Mouse (Mus musculus) embryonic facial prominence, embryonic 10.5 days (tissue): Measurements from ENCODE around the gene Zfp771. TPM values are rescaled to one million over a fixed set of nuclear protein-coding genes. Genes with fewer than 3 reads are reported as not detected.

Source experiments
- DNase-seq: peaks from one replicate; pipeline ENCODE4 v3.0.0-alpha.2; 2017; ENCODE audit warnings: low spot score
- H3K27ac ChIP-seq: fragments of 300-500 bp; sonication (generic); replicated peaks from 2 replicates; pipeline ENCODE4 v1.5.1; 2016; ENCODE audit warnings: mild to moderate bottlenecking
- H3K27me3 ChIP-seq: fragments of 300-500 bp; sonication (generic); replicated peaks from 2 replicates; pipeline ENCODE4 v1.6.1; 2016; ENCODE audit warnings: low read depth, mild to moderate bottlenecking; ENCODE audit not compliant: poor library complexity, severe bottlenecking
- H3K36me3 ChIP-seq: fragments of 300-500 bp; sonication (generic); replicated peaks from 2 replicates; pipeline ENCODE4 v1.6.1; 2016; ENCODE audit warnings: mild to moderate bottlenecking, moderate library complexity
- H3K4me1 ChIP-seq: fragments of 300-500 bp; sonication (generic); 2 replicates; pipeline ENCODE4 v1.6.1; 2016
- H3K4me3 ChIP-seq: fragments of 300-500 bp; sonication (generic); 2 replicates; pipeline ENCODE4 v1.5.1; 2016; ENCODE audit warnings: mild to moderate bottlenecking, moderate library complexity
- H3K9me3 ChIP-seq: fragments of 300-500 bp; sonication (generic); 2 replicates; pipeline ENCODE4 v1.6.1; 2016; ENCODE audit warnings: mild to moderate bottlenecking
- WGBS: fragments of 180-500 bp; shearing (Covaris S2); methylation state at CpG from one replicate; pipeline ENCODE4 v1.1.7; 2016; 5-methylcytosine and 5-hydroxymethylcytosine counted together
- polyA plus RNA-seq: library from polyadenylated mRNA; unstranded; fragments of >200 nt; fragmentation: Nextera tagmentation; extraction: Ambion mirVana; gene quantifications from 2 replicates; pipeline ENCODE4 v1.2.1, GENCODE M21; 2016

Gene Zfp771
- polyA plus RNA-seq, 1 experiment from 2014 or later, result 69.1 TPM

- H3K36me3 ChIP-seq, result 0 out of 2 replicates have a peak, but pooled peaks cover 4% of the 10 kb centered on the region
- WGBS, result 74% methylated on average over 5 of the region's 5 CpGs
- DNase-seq, result no peak
- no peaks in the 10 kb centered on the region for H3K9me3 ChIP-seq
- peaks cover 49% of the 10 kb centered on the region for H3K4me1 ChIP-seq
- H3K27me3 ChIP-seq, result peaks cover 28% of the 10 kb centered on the region
- H3K4me3 ChIP-seq, result no peak overlapping the region
- no peak overlapping the region for H3K27ac ChIP-seq
Measured at GRCm38 (mm10) chr7:127211014-127211745, 32.9 kb upstream of the Zfp771 start.

- 91% methylated on average over 12 of the region's 12 CpGs for WGBS
- no peaks in the 10 kb centered on the region for H3K9me3 ChIP-seq
- no peak overlapping the region for H3K4me3 ChIP-seq
- H3K27ac ChIP-seq, result no peak overlapping the region
- DNase-seq, result no peak
- H3K4me1 ChIP-seq, result peaks cover 34% of the 10 kb centered on the region
- H3K27me3 ChIP-seq, result peaks cover 28% of the 10 kb centered on the region
- no peaks in the 10 kb centered on the region for H3K36me3 ChIP-seq
Measured at GRCm38 (mm10) chr7:127212432-127213250, 31.4 kb upstream of the Zfp771 start.

- 35% methylated on average over 7 of the region's 7 CpGs for WGBS
Measured at GRCm38 (mm10) chr7:127213485-127213884, 30.6 kb upstream of the Zfp771 start.

GRCm38 (mm10) chr7:127213930-127214329, 30.1 kb upstream of the Zfp771 start:
- Histone ChIP-seq H3K27ac (no peak overlapping the region), H3K4me1 (peaks cover 34% of the 10 kb centered on the region), H3K36me3 (no peaks in the 10 kb centered on the region), H3K27me3 (peaks cover 28% of the 10 kb centered on the region), H3K4me3 (0 out of 2 replicates have a peak overlapping the region, but pooled peaks have one; percentile 51), H3K9me3 (no peaks in the 10 kb centered on the region)
- 52% methylated on average over 12 of the region's 12 CpGs for WGBS
- DNase-seq, result no peak

More at GRCm38 (mm10) chr7:127213485-127213884, 30.6 kb upstream of the Zfp771 start:
- peak; percentile 30 for DNase-seq
- no peak overlapping the region for H3K4me3 ChIP-seq
- H3K4me1 ChIP-seq, result peaks cover 34% of the 10 kb centered on the region
- H3K27me3 ChIP-seq, result peaks cover 28% of the 10 kb centered on the region
- no peaks in the 10 kb centered on the region for H3K9me3 ChIP-seq
- no peaks in the 10 kb centered on the region for H3K36me3 ChIP-seq
- no peak overlapping the region for H3K27ac ChIP-seq

- peak; percentile 46 for DNase-seq
- Histone ChIP-seq H3K4me3 (peak overlapping the region; percentile 51), H3K27me3 (peaks cover 28% of the 10 kb centered on the region), H3K9me3 (no peaks in the 10 kb centered on the region), H3K27ac (peak overlapping the region; percentile 51; the same call in 1 of the 2 replicates), H3K36me3 (no peaks in the 10 kb centered on the region), H3K4me1 (peaks cover 29% of the 10 kb centered on the region)
- 27% methylated on average over 21 of the region's 21 CpGs for WGBS
Measured at GRCm38 (mm10) chr7:127214521-127214920, 29.6 kb upstream of the Zfp771 start.

GRCm38 (mm10) chr7:127214981-127215871, 28.8 kb upstream of the Zfp771 start:
- Histone ChIP-seq H3K27me3 (peaks cover 28% of the 10 kb centered on the region), H3K36me3 (no peaks in the 10 kb centered on the region), H3K4me3 (peak overlapping the region; percentile 51), H3K4me1 (peaks cover 23% of the 10 kb centered on the region), H3K27ac (peak overlapping the region; percentile 51), H3K9me3 (no peaks in the 10 kb centered on the region)
- WGBS, result 21% methylated on average over 33 of the region's 33 CpGs
- DNase-seq, result peak; percentile 74

- H3K4me1 ChIP-seq, result peaks cover 23% of the 10 kb centered on the region
- DNase-seq, result no peak
- whole genome bisulfite sequencing, result 84% methylated on average over 5 of the region's 5 CpGs
- H3K36me3 ChIP-seq, result no peaks in the 10 kb centered on the region
- H3K27me3 ChIP-seq, result peaks cover 28% of the 10 kb centered on the region
- H3K9me3 ChIP-seq, result no peaks in the 10 kb centered on the region
- no peak overlapping the region for H3K27ac ChIP-seq
- no peak overlapping the region for H3K4me3 ChIP-seq
Measured at GRCm38 (mm10) chr7:127216307-127216706, 27.8 kb upstream of the Zfp771 start.

GRCm38 (mm10) chr7:127217475-127217874, 26.6 kb upstream of the Zfp771 start:
- 91% methylated on average over 6 of the region's 6 CpGs for WGBS
- Histone ChIP-seq H3K27ac (no peak overlapping the region), H3K27me3 (peaks cover 28% of the 10 kb centered on the region), H3K4me3 (no peak overlapping the region), H3K36me3 (peaks cover 7% of the 10 kb centered on the region), H3K4me1 (peaks cover 23% of the 10 kb centered on the region), H3K9me3 (no peaks in the 10 kb centered on the region)
- no peak for DNase-seq

GRCm38 (mm10) chr7:127217901-127218642, 26.0 kb upstream of the Zfp771 start:
- Histone ChIP-seq H3K27me3 (peaks cover 24% of the 10 kb centered on the region), H3K4me1 (peaks cover 23% of the 10 kb centered on the region), H3K4me3 (no peak overlapping the region), H3K9me3 (no peaks in the 10 kb centered on the region), H3K36me3 (peaks cover 13% of the 10 kb centered on the region), H3K27ac (no peak overlapping the region)
- DNase-seq, result no peak
- WGBS, result 81% methylated on average over 10 of the region's 10 CpGs

- Histone ChIP-seq H3K36me3 (peaks cover 19% of the 10 kb centered on the region), H3K4me3 (no peak overlapping the region), H3K27me3 (peaks cover 18% of the 10 kb centered on the region), H3K9me3 (no peaks in the 10 kb centered on the region), H3K4me1 (peaks cover 23% of the 10 kb centered on the region), H3K27ac (no peak overlapping the region)
- no peak for DNase-seq
- 94% methylated on average over 4 of the region's 4 CpGs for WGBS
Measured at GRCm38 (mm10) chr7:127218670-127219069, 25.4 kb upstream of the Zfp771 start.

GRCm38 (mm10) chr7:127220440-127220839, 23.6 kb upstream of the Zfp771 start:
- Histone ChIP-seq H3K27ac (no peak overlapping the region), H3K27me3 (0 out of 2 replicates have a peak, but pooled peaks cover under 1% of the 10 kb centered on the region), H3K4me3 (no peak overlapping the region), H3K4me1 (peaks cover 6% of the 10 kb centered on the region), H3K9me3 (no peaks in the 10 kb centered on the region), H3K36me3 (peaks cover 33% of the 10 kb centered on the region)
- WGBS, result 86% methylated on average over 6 of the region's 6 CpGs
- no peak for DNase-seq
